Mouse (Mus musculus) G1E-ER4 (cell line): ENCODE data around the gene Lemd1. TPM values are rescaled to one million over a fixed set of nuclear protein-coding genes. Genes with fewer than 3 reads are reported as not detected.

ENCODE experiments used
- GATA1 ChIP-seq: IDR thresholded peaks from one replicate; pipeline ENCODE4 v1.8.0; 2012; ENCODE audit warnings: low read length, inconsistent platforms
- polyA plus RNA-seq: library from polyadenylated mRNA; stranded (reverse); fragments of >175 nt; gene quantifications from 2 replicates; pipeline ENCODE4 v1.2.3, GENCODE M21; 2012

The Lemd1 gene
- polyA plus RNA-seq, 1 experiment = not detected

DNA sequence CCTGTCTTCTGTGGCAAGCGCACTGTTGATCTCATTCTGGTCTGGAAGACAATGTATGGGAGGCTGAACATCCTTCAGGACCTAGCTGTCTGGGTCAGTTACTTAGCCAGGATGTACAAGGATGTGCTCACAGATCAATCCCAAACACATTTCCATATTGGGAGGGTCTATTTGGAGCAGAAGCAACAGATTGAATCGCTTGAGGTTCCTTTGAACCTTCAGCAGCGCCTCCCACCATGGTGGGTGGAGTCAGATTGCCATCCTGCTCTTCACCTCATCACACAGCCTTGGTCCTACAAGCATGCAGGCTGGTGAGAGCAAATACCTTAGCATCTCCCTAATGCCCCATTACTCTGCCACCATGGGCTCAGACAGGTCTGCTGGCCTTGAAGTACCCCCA is 2.6 kb downstream of the Lemd1 start:
- TF ChIP-seq GATA1 = no peak

- TF ChIP-seq GATA1 = no peak
Measured at GRCm38 (mm10) chr1:132194624-132195023, 3.4 kb downstream of the Lemd1 start.

DNA sequence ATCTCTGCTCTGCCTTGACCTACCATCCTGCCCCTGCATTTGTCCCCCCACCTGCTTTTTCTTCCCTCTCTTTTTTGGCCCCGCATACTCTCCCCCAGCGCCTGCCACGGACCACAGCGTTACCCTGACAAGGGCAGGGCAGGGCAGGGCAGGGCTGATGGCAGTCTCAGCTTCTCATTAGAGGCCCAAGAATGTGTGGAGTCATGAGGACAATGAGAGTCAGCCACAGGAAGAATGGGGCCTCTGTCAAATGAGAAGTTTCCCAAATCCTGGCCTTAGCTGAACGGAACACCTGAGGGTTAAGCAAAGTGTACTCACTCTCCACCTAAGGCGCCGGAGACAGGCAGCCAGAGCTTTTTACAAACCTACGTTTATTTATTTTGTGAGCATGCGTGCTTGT is 3.9 kb downstream of the Lemd1 start:
- TF ChIP-seq GATA1 = no peak

DNA sequence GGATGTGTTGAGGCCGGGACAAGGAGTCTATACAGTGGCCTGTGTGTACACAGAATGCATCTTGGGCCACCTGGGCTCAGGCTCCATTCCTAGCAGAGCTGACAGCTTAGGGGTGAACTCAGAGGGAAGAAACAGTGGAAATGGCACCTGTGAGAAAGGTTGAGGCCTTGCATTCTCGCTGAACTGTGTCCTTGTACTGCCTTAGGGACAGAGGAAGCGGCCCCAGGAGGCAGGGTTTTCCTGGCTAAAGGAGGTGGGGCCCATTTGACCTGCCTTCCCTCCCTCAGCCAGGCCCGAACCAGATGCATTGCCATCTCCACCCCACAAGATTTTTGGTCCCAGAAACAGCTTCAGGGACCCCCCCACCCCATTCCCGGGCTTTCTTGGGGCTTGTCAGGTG is 4.5 kb downstream of the Lemd1 start:
- no peak for TF ChIP-seq GATA1

DNA sequence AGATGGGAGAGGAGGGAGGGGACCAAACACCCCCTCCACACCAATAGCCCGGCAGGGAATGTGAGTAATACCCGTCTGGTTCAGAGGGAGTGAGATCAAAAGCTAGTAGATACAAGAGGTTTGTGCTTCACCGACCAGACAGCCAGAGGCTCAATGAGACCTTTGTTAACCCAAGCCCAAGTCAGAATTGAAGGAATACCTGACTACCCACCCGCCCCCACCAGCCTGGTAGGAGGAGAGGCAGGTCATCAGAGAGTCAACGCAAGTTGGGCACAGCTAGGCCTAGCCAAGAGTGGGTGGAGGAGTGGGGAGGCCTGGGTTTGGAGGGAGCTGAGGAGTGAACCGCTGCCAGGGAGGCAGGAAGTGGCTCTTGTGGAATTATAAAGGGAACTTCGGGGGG is 5.1 kb downstream of the Lemd1 start:
- TF ChIP-seq GATA1 = no peak

- TF ChIP-seq GATA1 = no peak
Measured at GRCm38 (mm10) chr1:132197666-132198065, 6.4 kb downstream of the Lemd1 start.

- no peak for TF ChIP-seq GATA1
Measured at GRCm38 (mm10) chr1:132198401-132199071, 7.3 kb downstream of the Lemd1 start.

DNA sequence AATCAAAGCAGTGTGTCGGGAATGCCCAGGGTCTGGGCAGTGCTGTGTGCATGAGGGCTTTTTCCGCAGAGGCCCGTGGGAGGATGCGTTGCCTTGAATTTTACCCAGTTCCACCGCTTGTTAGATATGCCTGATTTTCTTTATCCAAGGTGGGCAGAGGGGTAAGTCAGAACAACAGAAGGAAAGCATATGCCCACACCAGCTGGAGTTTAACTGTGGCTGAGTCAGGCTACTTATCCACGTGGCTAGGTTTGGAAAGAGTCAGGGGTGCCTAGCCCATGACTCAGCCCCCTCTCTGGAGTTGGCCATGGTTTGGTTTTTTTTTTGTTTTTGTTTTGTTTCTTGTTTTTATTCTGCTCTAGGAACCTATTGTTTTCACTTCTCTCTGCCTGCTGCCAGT is 8.0 kb downstream of the Lemd1 start:
- no peak for TF ChIP-seq GATA1

DNA sequence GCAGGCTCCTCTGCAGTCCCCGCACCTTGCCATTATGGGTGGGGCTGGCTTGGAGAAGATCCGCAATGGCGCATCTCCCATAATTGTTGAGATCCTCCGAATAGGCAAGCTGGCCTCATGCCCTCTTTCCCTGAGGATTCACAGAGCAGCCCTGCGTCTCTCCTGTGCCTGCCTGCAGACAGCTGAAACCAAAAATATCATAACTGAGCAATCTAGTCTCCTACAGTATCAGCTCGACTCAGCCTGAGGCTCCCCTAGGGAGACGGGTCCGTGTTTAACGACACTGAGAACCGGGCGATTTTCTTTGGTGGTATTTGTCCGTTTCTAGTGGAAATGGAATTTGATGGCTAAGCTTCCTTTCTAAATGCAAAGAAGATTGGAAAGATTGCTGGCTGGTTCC is 8.7 kb downstream of the Lemd1 start:
- TF ChIP-seq GATA1 = no peak

DNA sequence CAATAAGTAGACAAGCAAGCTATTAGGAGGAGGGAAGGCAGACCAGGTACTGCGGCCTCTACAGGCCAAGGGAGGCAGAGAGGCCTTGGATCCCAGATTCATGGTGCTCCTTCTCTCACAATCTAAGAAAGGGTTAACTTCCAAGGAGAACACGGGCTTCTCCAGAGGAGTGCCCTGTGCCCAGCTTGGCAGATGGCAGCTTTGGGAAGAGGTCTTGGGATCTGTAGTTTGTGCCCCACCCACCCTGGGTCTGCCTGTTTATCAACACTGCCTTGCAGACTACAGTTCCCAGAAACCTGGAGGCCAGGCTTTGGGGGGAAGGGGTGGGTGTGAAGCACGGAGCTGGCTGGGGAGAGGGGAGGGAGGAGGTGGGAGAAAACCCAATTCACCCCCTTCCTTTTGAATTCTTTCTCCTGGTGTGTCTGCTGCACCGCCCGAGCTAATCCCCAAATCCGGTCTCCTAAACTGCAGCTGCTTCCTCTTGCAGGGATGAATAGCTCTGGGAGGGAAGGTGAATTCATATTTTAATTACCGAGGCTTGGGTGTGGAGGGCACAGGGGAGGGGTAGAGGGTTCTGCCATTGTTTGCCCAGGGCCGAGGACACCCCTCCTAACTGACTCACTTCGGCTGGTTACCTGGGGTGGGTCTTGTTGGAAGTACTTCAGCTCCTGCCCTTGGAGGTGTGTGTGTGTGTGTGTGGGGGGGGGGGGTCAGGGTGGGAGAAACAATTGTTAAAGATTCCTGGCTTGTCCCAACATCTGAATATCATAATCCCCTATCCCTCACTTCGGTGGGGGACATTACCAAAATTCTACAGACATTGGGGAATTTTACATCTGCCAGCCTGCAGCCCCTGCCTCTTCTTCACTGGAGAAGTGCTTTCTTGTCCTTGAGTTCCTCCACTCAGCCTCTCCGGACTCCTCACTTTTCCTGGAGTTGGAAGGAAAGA is 9.6 kb downstream of the Lemd1 start:
- no peak for TF ChIP-seq GATA1

DNA sequence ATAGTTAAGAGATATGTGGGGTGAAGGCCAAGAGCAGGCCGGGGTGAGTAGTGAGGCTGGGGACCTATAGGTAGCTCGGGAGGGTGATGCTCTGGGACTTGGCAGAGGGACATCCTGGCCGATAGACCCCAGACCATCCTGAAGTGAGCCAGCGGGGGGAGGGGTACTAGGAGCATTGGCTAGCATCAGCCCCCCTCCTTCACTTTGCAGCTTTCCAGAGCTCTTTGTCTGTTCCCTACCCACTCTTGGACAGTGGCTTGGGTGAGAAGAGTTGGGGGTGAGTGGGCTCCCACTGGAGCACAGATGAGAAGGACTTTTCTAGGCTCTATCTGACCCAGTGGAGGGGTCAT is 10.3 kb downstream of the Lemd1 start:
- TF ChIP-seq GATA1 = no peak

DNA sequence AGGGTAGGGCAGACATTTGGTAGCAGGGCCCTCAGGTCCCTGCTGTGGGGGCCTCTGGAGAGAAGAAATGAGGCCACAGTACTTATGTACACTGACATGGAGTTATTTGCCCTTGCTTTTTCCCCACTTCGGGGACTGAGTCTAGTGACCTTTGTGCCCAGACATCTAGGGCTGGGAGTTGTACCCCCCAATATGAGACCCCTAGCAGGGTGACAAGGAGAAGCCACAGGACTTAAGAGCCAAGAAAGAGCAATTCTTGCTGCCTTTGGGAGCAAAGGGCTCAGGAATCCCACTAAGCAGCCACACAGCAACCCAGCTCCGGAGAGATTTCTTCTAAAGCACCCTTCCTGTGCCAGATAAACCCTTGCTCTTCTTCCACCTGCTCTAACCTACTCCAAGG is 10.7 kb downstream of the Lemd1 start:
- TF ChIP-seq GATA1 = no peak

GRCm38 (mm10) chr1:132202771-132203170 is 11.5 kb downstream of the Lemd1 start:
- no peak for TF ChIP-seq GATA1

DNA sequence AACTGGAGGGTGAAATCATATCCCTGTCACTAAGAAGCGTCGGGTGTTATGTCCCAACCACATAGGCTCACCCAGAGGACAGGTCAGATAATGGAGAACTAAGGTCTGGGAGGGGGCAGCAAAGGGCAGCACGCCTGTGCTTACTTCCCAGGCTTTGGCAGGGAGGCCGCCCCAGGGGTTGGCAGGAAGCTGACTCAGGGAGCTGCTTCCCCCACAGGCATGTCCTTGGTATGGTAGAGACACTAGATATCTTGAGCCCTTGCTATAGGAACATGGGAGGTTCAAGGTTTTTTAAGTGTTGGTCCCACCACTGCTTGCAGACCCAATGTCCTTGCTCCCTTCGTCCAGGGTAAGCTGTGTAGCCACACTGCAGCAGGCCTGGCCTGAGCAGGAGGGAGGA is 14.7 kb downstream of the Lemd1 start:
- TF ChIP-seq GATA1 = no peak

- no peak for TF ChIP-seq GATA1
Measured at GRCm38 (mm10) chr1:132206828-132207227, 15.6 kb downstream of the Lemd1 start.

GRCm38 (mm10) chr1:132208154-132208553 is 16.9 kb downstream of the Lemd1 start:
- no peak for TF ChIP-seq GATA1

DNA sequence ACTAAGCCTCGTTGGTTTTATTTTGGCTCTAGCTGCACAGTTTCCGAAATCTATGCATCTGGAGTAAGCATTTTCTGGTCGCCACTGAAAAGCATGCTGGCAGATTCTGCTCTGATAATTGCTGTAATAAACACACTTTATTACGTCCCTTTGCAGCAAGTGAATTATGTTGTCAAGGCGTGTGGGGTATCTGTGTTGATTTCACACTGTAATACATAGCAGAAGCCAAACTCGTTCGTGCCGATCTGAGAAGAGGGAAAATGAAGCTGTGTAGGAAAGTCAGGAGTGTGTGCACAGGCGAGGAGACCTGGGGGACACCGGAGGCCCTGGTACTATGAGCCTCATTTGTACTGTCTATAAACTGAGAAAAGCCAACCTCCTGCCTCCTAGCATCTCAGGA is 18.2 kb downstream of the Lemd1 start:
- TF ChIP-seq GATA1 = no peak
